Mouse (Mus musculus) heart, postnatal 36 days (tissue): ENCODE results near the gene L3mbtl1. TPM values are rescaled to one million over a fixed set of nuclear protein-coding genes. Genes with fewer than 3 reads are reported as not detected.
"Not testable (repeated sequence)": the region's sequence is repeated elsewhere in the genome, so short reads cannot be mapped to it uniquely, and the experiment has no call there.

Source experiments
- DNase-seq, 2 experiments: peaks; one replicate each; pipeline ENCODE4 v3.0.0; 2021 to 2022
- intact Hi-C: fragments of 180-260 bp; cut with DNase I; formaldehyde crosslinking; loops from one replicate; pipeline ENCODE4 v1.15.1; 2025
- total RNA-seq, 2 experiments: library from RNA; stranded (reverse); gene quantifications; 2 replicates each; pipeline ENCODE4 v1.2.3; 2021

Gene L3mbtl1
- total RNA-seq, result not detected

- intact Hi-C loops, result no loop called here
- DNase-seq, result no peak
Measured at GRCm38 (mm10) chr2:162943148-162943846, at the start of gene L3mbtl1. Gene L3mbtl1 (plus strand): TSS chr2:162943472.

DNA sequence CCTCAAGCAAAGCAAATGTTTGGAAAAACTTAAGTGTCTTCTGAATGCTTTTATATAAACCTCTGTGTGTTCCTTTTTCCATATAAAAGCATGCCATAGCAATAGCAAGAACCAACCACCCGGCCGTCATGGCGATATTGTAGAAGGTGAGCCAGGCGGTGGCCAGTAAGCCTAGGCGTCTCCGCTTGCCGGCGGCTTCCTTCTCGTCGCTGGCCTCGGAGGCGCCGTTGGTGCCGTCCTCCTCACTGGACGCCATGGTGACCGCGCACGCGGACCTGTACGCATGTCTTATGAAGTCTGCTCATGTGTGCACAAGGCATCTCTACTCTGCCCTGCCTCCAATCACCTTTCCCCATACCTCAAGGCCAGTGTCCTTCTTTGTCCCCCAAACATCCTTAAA lies 44.0 kb upstream of the L3mbtl1 start:
- DNase-seq, intact Hi-C loops: not testable (repeated sequence)

- DNase-seq, result no peak
- intact Hi-C loops, result no loop called here
Measured at GRCm38 (mm10) chr2:162899880-162900589, 43.2 kb upstream of the L3mbtl1 start.

DNA sequence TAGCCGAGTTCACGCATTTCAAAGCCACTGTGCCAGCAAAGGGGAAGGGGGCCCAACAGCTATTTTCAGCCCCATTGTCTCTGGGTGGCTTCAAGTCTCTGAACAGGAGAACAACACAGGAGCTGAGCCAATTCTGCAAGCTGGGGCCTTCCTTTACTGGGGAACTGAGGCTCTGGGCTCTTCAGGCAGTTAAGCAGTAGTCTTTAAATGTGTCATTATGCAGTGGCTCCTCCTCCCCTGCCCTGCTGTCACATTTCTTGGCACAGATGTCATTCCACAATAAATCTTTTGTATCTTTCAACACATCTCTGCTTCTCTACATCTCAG lies 42.7 kb upstream of the L3mbtl1 start:
- intact Hi-C loops, result no loop called here
- DNase-seq, result no peak

GRCm38 (mm10) chr2:162905902-162906301 lies 37.4 kb upstream of the L3mbtl1 start:
- intact Hi-C loops, result no loop called here
- DNase-seq, result no peak

- no peak for DNase-seq
- intact Hi-C loops, result no loop called here
Measured at GRCm38 (mm10) chr2:162908052-162908491, 35.2 kb upstream of the L3mbtl1 start.

GRCm38 (mm10) chr2:162914040-162914439 lies 29.2 kb upstream of the L3mbtl1 start:
- intact Hi-C loops, result no loop called here
- DNase-seq, result no peak

- DNase-seq, result no peak
- intact Hi-C loops, result no loop called here
Measured at GRCm38 (mm10) chr2:162914519-162914918, 28.8 kb upstream of the L3mbtl1 start.

DNA sequence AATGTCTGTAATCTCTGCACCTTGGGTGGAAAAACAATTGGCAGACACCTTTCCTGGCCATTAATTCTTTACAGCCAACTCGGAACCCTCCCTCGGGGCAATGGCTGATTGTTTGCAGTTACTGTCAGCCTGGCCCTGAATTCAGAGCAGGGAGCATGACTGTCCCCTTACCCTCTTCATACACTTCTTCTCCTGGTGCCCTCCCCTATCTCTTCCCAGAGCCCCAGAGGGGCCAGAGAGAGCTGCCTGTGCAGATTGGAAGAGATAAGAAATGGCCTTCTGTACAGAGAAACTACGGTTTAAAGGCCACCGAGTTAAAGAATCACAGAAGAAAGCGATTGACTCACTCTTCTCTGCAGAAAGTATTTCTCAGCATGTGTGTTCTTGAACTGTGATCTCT lies 23.3 kb upstream of the L3mbtl1 start:
- DNase-seq, result no peak
- intact Hi-C loops, result loop anchor here (5.0 kb wide), 2 partner anchors 412 to 482 kb away; no protein-coding TSS in a partner anchor

DNA sequence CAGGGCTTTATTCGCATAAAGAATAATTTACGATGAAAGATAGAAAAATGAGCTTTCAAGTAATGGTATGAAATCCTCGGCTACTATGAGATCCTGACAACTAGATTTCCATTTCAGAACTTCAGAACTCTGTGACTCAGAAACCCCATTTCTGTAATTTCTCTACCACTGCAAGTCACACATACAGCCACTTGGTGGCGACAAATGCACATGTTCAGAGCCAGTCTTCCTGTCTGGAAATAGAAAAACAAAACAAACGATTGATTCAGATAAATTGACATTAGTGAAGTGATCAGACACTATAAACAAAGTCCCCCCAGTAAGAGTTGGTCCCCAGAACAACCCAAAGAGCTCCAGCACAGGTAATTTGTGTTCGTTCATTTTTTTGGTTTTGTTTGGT lies 21.1 kb upstream of the L3mbtl1 start:
- intact Hi-C loops, result loop anchor here (1.0 to 5.0 kb wide), 3 partner anchors 77 to 480 kb away; no protein-coding TSS in a partner anchor
- DNase-seq, result peak; percentile 38 to 50

- intact Hi-C loops, result loop anchor here (1.0 to 5.0 kb wide), 3 partner anchors 76 to 479 kb away; no protein-coding TSS in a partner anchor
- no peak for DNase-seq
Measured at GRCm38 (mm10) chr2:162922834-162923233, 20.4 kb upstream of the L3mbtl1 start.

GRCm38 (mm10) chr2:162924126-162924525 lies 19.1 kb upstream of the L3mbtl1 start:
- DNase-seq, result no peak
- intact Hi-C loops, result loop anchor here (5.0 kb wide), 2 partner anchors 408 to 478 kb away; no protein-coding TSS in a partner anchor

- DNase-seq, result no peak
- intact Hi-C loops, result no loop called here
Measured at GRCm38 (mm10) chr2:162927918-162928585, 15.2 kb upstream of the L3mbtl1 start.

- DNase-seq, result no peak
- intact Hi-C loops, result loop anchor here (2.0 to 5.0 kb wide), 2 partner anchors 87 to 488 kb away; partner anchors contain the start of gene Ift52
Measured at GRCm38 (mm10) chr2:162929704-162930103, 13.6 kb upstream of the L3mbtl1 start.

- intact Hi-C loops, result loop anchor here (2.0 to 5.0 kb wide), 2 partner anchors 86 to 487 kb away; partner anchors contain the start of gene Ift52
- DNase-seq, result no peak
Measured at GRCm38 (mm10) chr2:162930516-162931122, 12.7 kb upstream of the L3mbtl1 start.

DNA sequence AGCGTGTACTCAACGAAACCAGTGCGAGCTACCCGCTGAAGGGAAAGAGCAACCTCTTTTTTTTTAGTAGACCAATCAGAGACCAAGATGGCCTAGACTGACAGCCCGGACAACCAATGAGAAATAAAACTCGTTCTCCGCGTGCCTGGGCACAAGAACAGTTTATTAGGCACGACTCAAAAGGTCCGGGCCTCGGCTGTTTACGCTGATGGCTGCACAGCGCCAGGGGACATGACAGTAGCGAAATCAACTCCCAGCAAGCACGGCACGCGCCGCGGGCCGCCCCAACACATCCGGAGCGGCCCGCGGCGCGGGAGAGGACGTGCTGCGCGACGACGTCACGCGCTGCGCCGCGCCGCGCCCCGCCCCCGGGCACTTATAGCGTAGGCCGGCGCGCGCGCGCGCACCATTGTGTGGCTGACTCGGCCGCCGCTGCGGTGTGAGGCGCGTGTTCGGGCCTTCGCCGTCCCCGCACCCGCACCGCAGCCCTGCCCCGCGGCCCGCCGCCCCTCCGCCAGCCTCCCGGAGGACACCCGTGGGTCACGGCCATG lies 12.1 kb upstream of the L3mbtl1 start, which contains the start of gene Srsf6:
Srsf6 (plus strand) TSS at position 406 of the 551 bp plus-strand sequence.
- intact Hi-C loops, result loop anchor here (2.0 to 5.0 kb wide), 2 partner anchors 86 to 486 kb away; partner anchors contain the start of gene Ift52
- DNase-seq, result peak; percentile 90 to 92

DNA sequence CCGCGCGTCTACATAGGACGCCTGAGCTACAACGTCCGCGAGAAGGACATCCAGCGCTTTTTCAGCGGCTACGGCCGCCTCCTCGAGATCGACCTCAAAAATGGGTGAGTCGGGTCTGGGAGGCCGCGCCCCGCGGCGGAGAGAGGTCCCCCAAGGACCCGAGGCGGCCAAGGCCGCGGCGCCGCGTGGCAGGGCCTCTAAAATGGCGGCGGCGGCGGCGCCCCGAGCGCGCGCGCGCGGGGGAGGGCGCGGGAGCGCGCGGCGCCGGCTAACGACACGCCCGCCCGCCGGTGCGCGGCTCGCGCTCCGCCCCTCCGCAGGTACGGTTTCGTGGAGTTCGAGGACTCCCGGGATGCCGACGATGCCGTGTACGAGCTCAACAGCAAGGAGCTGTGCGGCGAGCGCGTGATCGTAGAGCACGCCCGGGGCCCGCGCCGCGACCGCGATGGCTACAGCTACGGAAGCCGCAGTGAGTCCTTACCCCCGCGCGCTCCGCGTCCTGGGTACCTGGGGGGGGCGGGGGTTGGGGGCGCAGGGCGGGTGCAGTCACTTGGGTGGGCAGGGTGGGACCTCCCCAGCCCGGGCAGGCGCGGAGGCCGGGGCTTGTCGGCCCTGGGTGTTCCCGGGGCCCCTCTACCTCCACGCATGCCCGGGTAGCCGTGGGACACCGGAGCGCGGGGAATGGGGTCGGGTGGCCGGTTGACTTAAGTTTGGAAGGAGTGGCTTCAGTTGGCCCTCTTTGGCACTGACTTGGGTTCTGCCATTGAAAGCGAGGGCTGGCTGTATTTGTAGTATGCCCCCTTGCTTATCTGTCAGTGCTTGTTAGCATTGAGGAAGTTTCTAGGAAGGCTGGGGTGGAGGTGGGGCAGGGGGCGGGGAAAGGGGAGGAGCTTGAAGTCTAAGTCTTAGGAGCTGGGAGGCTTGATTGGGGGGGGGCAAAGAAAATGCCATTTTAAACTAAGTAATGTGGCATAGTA lies 11.3 kb upstream of the L3mbtl1 start:
- DNase-seq, result peak; percentile 67 to 81
- intact Hi-C loops, result loop anchor here (2.0 to 5.0 kb wide), 2 partner anchors 85 to 485 kb away; partner anchors contain the start of gene Ift52

DNA sequence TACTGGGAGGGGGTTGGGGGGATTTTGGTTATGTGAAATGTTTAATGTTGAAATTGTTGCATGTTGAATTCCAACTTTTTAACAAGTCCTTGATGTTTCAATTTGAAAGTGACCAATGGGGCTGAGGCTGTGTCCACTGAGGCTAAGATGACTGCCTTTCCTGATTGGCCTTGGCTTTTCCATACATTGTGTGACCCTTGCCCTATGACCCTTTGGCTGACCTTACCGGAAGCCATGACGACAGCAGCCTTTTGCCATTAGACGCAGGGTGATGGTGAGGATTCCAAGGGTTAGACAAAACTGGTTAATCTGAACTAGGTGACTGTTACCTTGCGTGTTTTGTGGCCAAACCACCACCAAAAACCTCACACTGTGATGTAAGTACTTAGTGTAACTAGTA lies 10.6 kb upstream of the L3mbtl1 start:
- intact Hi-C loops, result loop anchor here (5.0 kb wide), 1 partner anchor 485 kb away; no protein-coding TSS in a partner anchor
- no peak for DNase-seq

DNA sequence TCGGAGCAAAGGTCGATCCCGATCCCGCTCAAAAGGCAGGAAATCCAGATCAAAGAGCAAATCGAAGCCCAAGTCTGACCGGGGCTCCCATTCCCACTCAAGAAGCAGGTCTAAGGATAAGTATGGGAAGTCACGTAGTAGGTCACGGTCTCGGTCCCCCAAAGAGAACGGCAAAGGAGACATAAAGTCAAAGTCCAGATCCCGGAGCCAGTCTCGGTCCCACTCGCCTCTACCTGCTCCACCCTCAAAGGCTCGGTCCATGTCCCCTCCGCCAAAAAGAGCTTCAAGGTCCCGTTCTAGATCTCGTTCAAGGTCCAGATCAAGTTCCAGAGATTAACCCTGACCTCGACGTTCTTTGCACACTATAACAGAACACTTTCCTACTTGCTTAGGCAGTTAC lies 8.9 kb upstream of the L3mbtl1 start:
- no peak for DNase-seq
- intact Hi-C loops, result loop anchor here (5.0 kb wide), 1 partner anchor 483 kb away; no protein-coding TSS in a partner anchor
